Mouse (Mus musculus) hindbrain, embryonic 12.5 days (tissue): ENCODE measurements around the gene Tenm4. TPM values are rescaled to one million over a fixed set of nuclear protein-coding genes. Genes with fewer than 3 reads are reported as not detected.

Experiments used
- ATAC-seq: fragments of 200-750 bp; cut with Nextera tagmentation; 2 replicates; pipeline ENCODE4 v1.8.0; 2017; ENCODE audit warnings: moderate TSS enrichment; ENCODE audit not compliant: low FRiP score
- H3K27ac ChIP-seq: fragments of 300-500 bp; sonication (generic); 2 replicates; pipeline ENCODE4 v1.5.1; 2016; ENCODE audit warnings: mild to moderate bottlenecking
- H3K27me3 ChIP-seq: fragments of 300-500 bp; sonication (generic); 2 replicates; pipeline ENCODE4 v1.6.1; 2016; ENCODE audit warnings: mild to moderate bottlenecking
- H3K36me3 ChIP-seq: fragments of 300-500 bp; sonication (generic); 2 replicates; pipeline ENCODE4 v1.6.1; 2016; ENCODE audit warnings: mild to moderate bottlenecking
- H3K4me1 ChIP-seq: fragments of 300-500 bp; sonication (generic); 2 replicates; pipeline ENCODE4 v1.6.1; 2016
- H3K4me2 ChIP-seq: fragments of 300-500 bp; sonication (generic); replicated peaks from 2 replicates; pipeline ENCODE4 v1.6.1; 2016; ENCODE audit warnings: mild to moderate bottlenecking
- H3K4me3 ChIP-seq: fragments of 300-500 bp; sonication (generic); 2 replicates; pipeline ENCODE4 v1.5.1; 2016; ENCODE audit warnings: mild to moderate bottlenecking
- H3K9ac ChIP-seq: fragments of 300-500 bp; sonication (generic); 2 replicates; pipeline ENCODE4 v1.6.1; 2016; ENCODE audit warnings: mild to moderate bottlenecking, moderate library complexity
- H3K9me3 ChIP-seq: fragments of 300-500 bp; sonication (generic); replicated peaks from 2 replicates; pipeline ENCODE4 v1.6.1; 2016; ENCODE audit warnings: mild to moderate bottlenecking
- WGBS: fragments of 180-500 bp; shearing (Covaris S2); methylation state at CpG from one replicate; pipeline ENCODE4 v1.1.7; 2016; 5-methylcytosine and 5-hydroxymethylcytosine counted together
- polyA plus RNA-seq: library from polyadenylated mRNA; unstranded; fragments of >200 nt; fragmentation: Nextera tagmentation; extraction: Ambion mirVana; gene quantifications from 2 replicates; pipeline ENCODE4 v1.2.1, GENCODE M21; 2016

Gene Tenm4
- polyA plus RNA-seq, 1 experiment from 2014 or later = 38.5 TPM

GRCm38 (mm10) chr7:96536313-96536880 lies 365.4 kb downstream of the Tenm4 start:
- H3K9ac ChIP-seq = no peak overlapping the region
- H3K4me2 ChIP-seq = no peak overlapping the region
- 61% methylated on average over 9 of the region's 9 CpGs for WGBS
- H3K36me3 ChIP-seq = no peaks in the 10 kb centered on the region
- H3K4me1 ChIP-seq = peaks cover 6% of the 10 kb centered on the region
- no peak overlapping the region for H3K4me3 ChIP-seq
- H3K9me3 ChIP-seq = no peaks in the 10 kb centered on the region
- no peaks in the 10 kb centered on the region for H3K27me3 ChIP-seq
- no peak overlapping the region for H3K27ac ChIP-seq
- no peak for ATAC-seq

GRCm38 (mm10) chr7:96539248-96540034 lies 368.4 kb downstream of the Tenm4 start:
- no peak overlapping the region for H3K4me3 ChIP-seq
- H3K4me1 ChIP-seq = peaks cover 3% of the 10 kb centered on the region; the same call in 1 of the 2 replicates
- H3K27me3 ChIP-seq = no peaks in the 10 kb centered on the region
- 81% methylated on average over 4 of the region's 4 CpGs for WGBS
- ATAC-seq = no peak
- no peak overlapping the region for H3K4me2 ChIP-seq
- no peak overlapping the region for H3K9ac ChIP-seq
- H3K36me3 ChIP-seq = no peaks in the 10 kb centered on the region
- no peaks in the 10 kb centered on the region for H3K9me3 ChIP-seq
- no peak overlapping the region for H3K27ac ChIP-seq

GRCm38 (mm10) chr7:96540458-96541096 lies 369.5 kb downstream of the Tenm4 start:
- no peaks in the 10 kb centered on the region for H3K9me3 ChIP-seq
- 60% methylated on average over 7 of the region's 7 CpGs for WGBS
- no peaks in the 10 kb centered on the region for H3K36me3 ChIP-seq
- H3K4me1 ChIP-seq = peaks cover 3% of the 10 kb centered on the region; the same call in 1 of the 2 replicates
- H3K27ac ChIP-seq = no peak overlapping the region
- no peak overlapping the region for H3K4me2 ChIP-seq
- H3K4me3 ChIP-seq = no peak overlapping the region
- H3K9ac ChIP-seq = no peak overlapping the region
- no peaks in the 10 kb centered on the region for H3K27me3 ChIP-seq
- ATAC-seq = no peak

- H3K27me3 ChIP-seq = no peaks in the 10 kb centered on the region
- no peaks in the 10 kb centered on the region for H3K9me3 ChIP-seq
- WGBS = 60% methylated on average over 5 of the region's 5 CpGs
- no peak overlapping the region for H3K9ac ChIP-seq
- H3K36me3 ChIP-seq = no peaks in the 10 kb centered on the region; the same call in 1 of the 2 replicates
- H3K4me2 ChIP-seq = no peak overlapping the region
- no peaks in the 10 kb centered on the region for H3K4me1 ChIP-seq
- no peak for ATAC-seq
- no peak overlapping the region for H3K4me3 ChIP-seq
- no peak overlapping the region for H3K27ac ChIP-seq
Observed at GRCm38 (mm10) chr7:96545979-96546378, 374.9 kb downstream of the Tenm4 start.

- Histone ChIP-seq H3K27ac (no peak overlapping the region), H3K4me1 (peaks cover 34% of the 10 kb centered on the region), H3K36me3 (no peaks in the 10 kb centered on the region; the same call in 1 of the 2 replicates), H3K9ac (no peak overlapping the region), H3K4me2 (no peak overlapping the region), H3K9me3 (no peaks in the 10 kb centered on the region), H3K27me3 (no peaks in the 10 kb centered on the region), H3K4me3 (no peak overlapping the region)
- no peak for ATAC-seq
- WGBS = 70% methylated on average over 4 of the region's 4 CpGs
Observed at GRCm38 (mm10) chr7:96551809-96552208, 380.8 kb downstream of the Tenm4 start.

GRCm38 (mm10) chr7:96552292-96552860 lies 381.3 kb downstream of the Tenm4 start:
- H3K4me1 ChIP-seq = peaks cover 34% of the 10 kb centered on the region
- H3K27ac ChIP-seq = no peak overlapping the region
- no peak for ATAC-seq
- no peaks in the 10 kb centered on the region for H3K9me3 ChIP-seq
- H3K9ac ChIP-seq = no peak overlapping the region
- H3K36me3 ChIP-seq = no peaks in the 10 kb centered on the region; the same call in 1 of the 2 replicates
- 53% methylated on average over 7 of the region's 7 CpGs for WGBS
- H3K27me3 ChIP-seq = no peaks in the 10 kb centered on the region
- no peak overlapping the region for H3K4me3 ChIP-seq
- H3K4me2 ChIP-seq = no peak overlapping the region

GRCm38 (mm10) chr7:96554277-96554690 lies 383.2 kb downstream of the Tenm4 start:
- H3K27me3 ChIP-seq = no peaks in the 10 kb centered on the region
- WGBS = 50% methylated on average over 6 of the region's 6 CpGs
- H3K4me3 ChIP-seq = no peak overlapping the region
- no peak overlapping the region for H3K9ac ChIP-seq
- ATAC-seq = peak; percentile 17; the same call in 1 of the 2 replicates
- H3K36me3 ChIP-seq = no peaks in the 10 kb centered on the region; the same call in 1 of the 2 replicates
- H3K4me2 ChIP-seq = no peak overlapping the region
- no peaks in the 10 kb centered on the region for H3K9me3 ChIP-seq
- peaks cover 34% of the 10 kb centered on the region for H3K4me1 ChIP-seq
- no peak overlapping the region for H3K27ac ChIP-seq

GRCm38 (mm10) chr7:96555294-96555693 lies 384.2 kb downstream of the Tenm4 start:
- Histone ChIP-seq H3K9me3 (no peaks in the 10 kb centered on the region), H3K27me3 (no peaks in the 10 kb centered on the region), H3K4me2 (no peak overlapping the region), H3K4me1 (peaks cover 34% of the 10 kb centered on the region), H3K4me3 (no peak overlapping the region), H3K27ac (no peak overlapping the region), H3K9ac (no peak overlapping the region), H3K36me3 (no peaks in the 10 kb centered on the region)
- WGBS = 31% methylated on average over 5 of the region's 5 CpGs
- ATAC-seq = no peak

GRCm38 (mm10) chr7:96556756-96557155 lies 385.7 kb downstream of the Tenm4 start:
- H3K9ac ChIP-seq = no peak overlapping the region
- peaks cover 32% of the 10 kb centered on the region for H3K4me1 ChIP-seq
- 74% methylated on average over 5 of the region's 5 CpGs for WGBS
- H3K4me2 ChIP-seq = no peak overlapping the region
- no peaks in the 10 kb centered on the region for H3K27me3 ChIP-seq
- no peak for ATAC-seq
- no peak overlapping the region for H3K4me3 ChIP-seq
- no peaks in the 10 kb centered on the region for H3K9me3 ChIP-seq
- no peak overlapping the region for H3K27ac ChIP-seq
- no peaks in the 10 kb centered on the region for H3K36me3 ChIP-seq

- WGBS = 54% methylated on average over 3 of the region's 3 CpGs
- Histone ChIP-seq H3K27ac (no peak overlapping the region), H3K4me2 (no peak overlapping the region), H3K4me3 (no peak overlapping the region), H3K36me3 (no peaks in the 10 kb centered on the region), H3K9ac (no peak overlapping the region), H3K9me3 (no peaks in the 10 kb centered on the region), H3K4me1 (peaks cover 11% of the 10 kb centered on the region), H3K27me3 (no peaks in the 10 kb centered on the region)
- ATAC-seq = no peak
Observed at GRCm38 (mm10) chr7:96562890-96563289, 391.8 kb downstream of the Tenm4 start.

- no peak for ATAC-seq
- Histone ChIP-seq H3K36me3 (no peaks in the 10 kb centered on the region), H3K4me2 (no peak overlapping the region), H3K4me3 (no peak overlapping the region), H3K9me3 (no peaks in the 10 kb centered on the region), H3K27me3 (no peaks in the 10 kb centered on the region), H3K4me1 (peaks cover 11% of the 10 kb centered on the region), H3K27ac (no peak overlapping the region), H3K9ac (no peak overlapping the region)
- 29% methylated on average over 3 of the region's 3 CpGs for WGBS
Observed at GRCm38 (mm10) chr7:96563329-96564065, 392.5 kb downstream of the Tenm4 start.

GRCm38 (mm10) chr7:96565806-96566205 lies 394.8 kb downstream of the Tenm4 start:
- WGBS = 75% methylated on average over 4 of the region's 4 CpGs
- H3K27ac ChIP-seq = no peak overlapping the region

More at GRCm38 (mm10) chr7:96565806-96566205, 394.8 kb downstream of the Tenm4 start:
- Histone ChIP-seq H3K27me3 (no peaks in the 10 kb centered on the region), H3K4me1 (peaks cover 11% of the 10 kb centered on the region), H3K36me3 (no peaks in the 10 kb centered on the region), H3K4me2 (no peak overlapping the region), H3K4me3 (no peak overlapping the region), H3K9me3 (no peaks in the 10 kb centered on the region), H3K9ac (no peak overlapping the region)
- no peak for ATAC-seq
